15 mouse cellular contexts compared by ENCODE assay signal in genomic region chr17:83348056-83348822, GRCm38 (mm10). TPM values are rescaled to one million over a fixed set of nuclear protein-coding genes. Genes with fewer than 3 reads are reported as not detected.
DNase-seq lines count a peak whose midpoint lies in the region; ATAC-seq lines count a peak whose summit lies in the region.
"Had no signal": no experiment of that assay in that cellular context is flagged by ENCODE, and none has a peak within 500 bp of the region (broad histone marks: within the 10 kb centered on the region; RNA-seq: fewer than 3 reads in every experiment).

No protein-coding gene starts in this region.

- ATAC-seq in cerebellum, adult (ENCODE audit: insufficient number of reproducible peaks, low FRiP score, low TSS enrichment) = no peak
- peak; percentile 34 for ATAC-seq in liver, embryonic 16.5 days (ENCODE audit: low read depth)
- no peak for ATAC-seq in liver, embryonic 12.5 days
- ATAC-seq: forebrain, embryonic 15.5 days had no signal

- no peak overlapping the region for H3K9ac ChIP-seq in liver, embryonic 16.5 days (ENCODE audit: low read depth, low read length)
- no peak overlapping the region for H3K9ac ChIP-seq in liver, embryonic 12.5 days
- H3K9ac ChIP-seq: forebrain, embryonic 15.5 days; hindbrain, embryonic 15.5 days had no signal

- peak; percentile 21 for DNase-seq in cerebellum, adult 11-12 months
- peak; percentile 47 for DNase-seq in adrenal gland, postnatal 14 days
- no peak for DNase-seq in layer of hippocampus, postnatal 25 days (ENCODE audit: extremely low spot score in 1 of 2, low spot score in 1 of 2)
- DNase-seq in spleen, postnatal 36 days (ENCODE audit: low spot score in 2 of 2) = no peak
- DNase-seq: kidney, adult 18-20 months; kidney, postnatal 36 days; layer of hippocampus, postnatal 36 days; midbrain, embryonic 14.5 days; thymus, adult 18-20 months had no signal

- H3K9me3 ChIP-seq in liver, embryonic 16.5 days (replicated peaks; ENCODE audit: control insufficient read depth, low read length) = no peaks in the 10 kb centered on the region
- H3K9me3 ChIP-seq in liver, embryonic 12.5 days (replicated peaks) = no peaks in the 10 kb centered on the region
- no peaks in the 10 kb centered on the region for H3K9me3 ChIP-seq in megakaryocyte, embryonic 14.5 days
- H3K9me3 ChIP-seq: forebrain, embryonic 15.5 days; hindbrain, embryonic 15.5 days had no signal

- no peak overlapping the region for H3K27ac ChIP-seq in liver, embryonic 16.5 days (ENCODE audit: low read length)
- H3K27ac ChIP-seq in liver, embryonic 12.5 days = no peak overlapping the region
- H3K27ac ChIP-seq: forebrain, embryonic 15.5 days; hindbrain, embryonic 15.5 days had no signal

- WGBS in liver, embryonic 16.5 days (ENCODE audit: insufficient replicate concordance) = 63% methylated on average over 9 of the region's 9 CpGs
- 72% methylated on average over 9 of the region's 9 CpGs for WGBS in liver, embryonic 12.5 days (ENCODE audit: insufficient replicate concordance)

- H3K4me2 ChIP-seq in liver, embryonic 16.5 days (ENCODE audit: low read depth, low read length) = no peak overlapping the region
- H3K4me2 ChIP-seq in liver, embryonic 12.5 days = no peak overlapping the region
- H3K4me2 ChIP-seq: forebrain, embryonic 15.5 days; hindbrain, embryonic 15.5 days had no signal

- H3K4me3 ChIP-seq in liver, embryonic 16.5 days (ENCODE audit: low read depth, low read length) = no peak overlapping the region
- no peak overlapping the region for H3K4me3 ChIP-seq in liver, embryonic 12.5 days
- peak overlapping the region; percentile 65 for H3K4me3 ChIP-seq in megakaryocyte, embryonic 14.5 days (replicated peaks)
- H3K4me3 ChIP-seq: forebrain, embryonic 15.5 days; hindbrain, embryonic 15.5 days had no signal

- H3K36me3 ChIP-seq in liver, embryonic 16.5 days (ENCODE audit: control insufficient read depth, insufficient read depth) = no peaks in the 10 kb centered on the region
- no peaks in the 10 kb centered on the region for H3K36me3 ChIP-seq in liver, embryonic 12.5 days
- H3K36me3 ChIP-seq in megakaryocyte, embryonic 14.5 days (replicated peaks; ENCODE audit: low read length) = no peaks in the 10 kb centered on the region
- H3K36me3 ChIP-seq: forebrain, embryonic 15.5 days; hindbrain, embryonic 15.5 days had no signal

- peaks cover 11% of the 10 kb centered on the region for H3K27me3 ChIP-seq in liver, embryonic 16.5 days (ENCODE audit: control insufficient read depth, insufficient read depth, low read depth, low read length)
- peaks cover 11% of the 10 kb centered on the region for H3K27me3 ChIP-seq in liver, embryonic 12.5 days (replicated peaks)
- H3K27me3 ChIP-seq in megakaryocyte, embryonic 14.5 days (replicated peaks) = no peaks in the 10 kb centered on the region
- H3K27me3 ChIP-seq: forebrain, embryonic 15.5 days; hindbrain, embryonic 15.5 days had no signal

- peaks cover 4% of the 10 kb centered on the region for H3K4me1 ChIP-seq in liver, embryonic 16.5 days (ENCODE audit: control insufficient read depth, low read depth, low read length)
- peaks cover 33% of the 10 kb centered on the region for H3K4me1 ChIP-seq in liver, embryonic 12.5 days
- peaks cover 26% of the 10 kb centered on the region for H3K4me1 ChIP-seq in megakaryocyte, embryonic 14.5 days

RNA-seq across cellular contexts. Expression of gene Eml4, which starts 2.5 kb away (rescaled TPM):
- polyA plus RNA-seq in liver, embryonic 16.5 days (2015; fragmentation: Nextera tagmentation; extraction: Ambion mirVana) = 4.2 and 4.7 TPM in 2 replicates
- polyA plus RNA-seq in liver, embryonic 12.5 days (2016; fragmentation: Nextera tagmentation; extraction: Ambion mirVana) = 13.5 and 15.1 TPM in 2 replicates
- 23.7 and 25.8 TPM in 2 replicates for total RNA-seq in adrenal gland, postnatal 14 days (2021)
- 0.95 TPM in 1 of 2 replicates, not detected in the other for polyA plus RNA-seq in megakaryocyte, embryonic 14.5 days (2012; ENCODE audit: insufficient read depth, low replicate concordance)
- 10 to 100 TPM; 24.8 to 25.9 TPM for total RNA-seq in layer of hippocampus, postnatal 25 days (2021)

Comparison
In these comparisons a context has a peak if more than half of its experiments do, and no peak if none do; other contexts are left out.
1. DNase-seq: peak in cerebellum, adult 11-12 months (single experiment) and adrenal gland, postnatal 14 days (single experiment); none in layer of hippocampus, postnatal 25 days (0 of 2) and spleen, postnatal 36 days (0 of 2).